Mouse (Mus musculus) hindbrain, embryonic 13.5 days (tissue): ENCODE measurements around the gene Kcnd1. TPM values are rescaled to one million over a fixed set of nuclear protein-coding genes. Genes with fewer than 3 reads are reported as not detected.
A peak's percentile ranks its signal among the peaks of the same experiment; 100 is the strongest.

Source experiments
- ATAC-seq: fragments of 200-750 bp; cut with Nextera tagmentation; 2 replicates; pipeline ENCODE4 v1.8.0; 2017; ENCODE audit warnings: moderate TSS enrichment; ENCODE audit not compliant: low FRiP score
- H3K27ac ChIP-seq: fragments of 300-500 bp; sonication (generic); 2 replicates; pipeline ENCODE4 v1.5.1; 2015; ENCODE audit warnings: inconsistent platforms, mild to moderate bottlenecking, moderate library complexity
- H3K27me3 ChIP-seq: fragments of 300-500 bp; sonication (generic); 2 replicates; pipeline ENCODE4 v1.6.1; 2015; ENCODE audit warnings: mild to moderate bottlenecking, inconsistent platforms
- H3K36me3 ChIP-seq: fragments of 300-500 bp; sonication (generic); 2 replicates; pipeline ENCODE4 v1.6.1; 2015; ENCODE audit warnings: mild to moderate bottlenecking, inconsistent platforms
- H3K4me1 ChIP-seq: fragments of 300-500 bp; sonication (generic); replicated peaks from 2 replicates; pipeline ENCODE4 v1.6.1; 2015; ENCODE audit warnings: inconsistent platforms
- H3K4me2 ChIP-seq: fragments of 300-500 bp; sonication (generic); 2 replicates; pipeline ENCODE4 v1.6.1; 2015; ENCODE audit warnings: inconsistent platforms, mild to moderate bottlenecking, moderate library complexity
- H3K4me3 ChIP-seq: fragments of 300-500 bp; sonication (generic); 2 replicates; pipeline ENCODE4 v1.5.1; 2015; ENCODE audit warnings: mild to moderate bottlenecking, inconsistent platforms
- H3K9ac ChIP-seq: fragments of 300-500 bp; sonication (generic); 2 replicates; pipeline ENCODE4 v1.6.1; 2015; ENCODE audit warnings: mild to moderate bottlenecking, inconsistent platforms
- H3K9me3 ChIP-seq: fragments of 300-500 bp; sonication (generic); 2 replicates; pipeline ENCODE4 v1.6.1; 2016; ENCODE audit warnings: inconsistent platforms
- WGBS: fragments of 180-500 bp; shearing (Covaris S2); methylation state at CpG from one replicate; pipeline ENCODE4 v1.1.7; 2015; 5-methylcytosine and 5-hydroxymethylcytosine counted together
- microRNA counts: library from miRNA; unstranded; fragments of <30 nt; microRNA quantifications from one replicate; lab custom pipeline; 2016
- microRNA-seq: library from miRNA; unstranded; fragments of <30 nt; microRNA quantifications from one replicate; pipeline ENCODE4, GENCODE M21; 2016
- polyA plus RNA-seq: library from polyadenylated mRNA; unstranded; fragments of >200 nt; fragmentation: Nextera tagmentation; extraction: Ambion mirVana; gene quantifications from 2 replicates; pipeline ENCODE4 v1.2.1, GENCODE M21; 2015

The Kcnd1 gene
- polyA plus RNA-seq, 1 experiment from 2014 or later: 2.5 TPM

DNA sequence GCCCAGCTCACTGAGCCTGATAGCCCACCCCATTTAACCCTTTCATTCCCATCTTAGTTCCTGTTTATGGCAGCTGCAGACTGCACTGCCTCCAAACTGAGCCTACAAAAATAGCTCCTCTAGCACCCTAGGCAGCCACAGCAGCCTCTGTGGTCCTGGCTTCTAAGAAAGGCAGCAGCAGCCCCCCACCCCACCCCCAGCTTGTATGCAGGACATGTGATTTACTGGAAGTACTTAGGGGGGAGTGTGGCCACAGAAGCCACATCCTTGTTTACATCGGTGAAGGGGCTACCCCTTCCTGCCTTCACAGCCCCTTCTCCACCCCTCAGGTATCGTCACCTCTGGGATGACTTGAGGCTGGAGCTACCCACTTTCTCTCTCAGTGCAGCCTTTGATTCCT is 43.3 kb downstream of the Kcnd1 start:
- 66% methylated on average over 2 of the region's 2 CpGs for WGBS

DNA sequence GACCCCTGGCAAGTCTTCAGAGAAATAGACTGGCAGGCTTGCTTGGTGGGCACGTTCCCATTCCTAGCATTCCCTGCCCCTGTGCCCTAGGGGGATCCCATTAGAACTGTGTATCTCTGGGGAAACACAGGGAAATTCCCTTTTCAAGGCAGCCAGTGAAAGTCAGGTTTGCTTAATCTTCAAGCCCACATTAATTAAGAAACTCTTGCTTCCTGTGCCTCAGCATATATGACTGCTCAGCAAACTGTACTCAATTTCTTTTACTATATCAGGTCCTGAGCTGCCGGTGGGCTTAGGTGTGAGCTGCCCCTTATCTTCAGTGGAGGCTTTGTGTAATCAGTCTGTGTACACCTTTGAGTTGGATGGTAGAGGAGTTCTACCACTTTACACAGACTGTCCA is 43.7 kb downstream of the Kcnd1 start:
- ATAC-seq: no peak
- H3K27ac ChIP-seq: no peak overlapping the region
- H3K4me3 ChIP-seq: no peak overlapping the region
- H3K9me3 ChIP-seq: no peaks in the 10 kb centered on the region
- 70% methylated on average over 2 of the region's 2 CpGs for WGBS
- no peak overlapping the region for H3K9ac ChIP-seq
- peaks cover 7% of the 10 kb centered on the region for H3K36me3 ChIP-seq
- no peak overlapping the region for H3K4me2 ChIP-seq
- H3K27me3 ChIP-seq: no peaks in the 10 kb centered on the region
- no peaks in the 10 kb centered on the region for H3K4me1 ChIP-seq

More for the DNA sequence above, 43.3 kb downstream of the Kcnd1 start:
- H3K27ac ChIP-seq: no peak overlapping the region
- H3K4me3 ChIP-seq: no peak overlapping the region
- ATAC-seq: no peak
- no peak overlapping the region for H3K9ac ChIP-seq
- H3K4me1 ChIP-seq: no peaks in the 10 kb centered on the region
- no peaks in the 10 kb centered on the region for H3K9me3 ChIP-seq
- H3K36me3 ChIP-seq: peaks cover 7% of the 10 kb centered on the region
- H3K4me2 ChIP-seq: no peak overlapping the region
- H3K27me3 ChIP-seq: no peaks in the 10 kb centered on the region

DNA sequence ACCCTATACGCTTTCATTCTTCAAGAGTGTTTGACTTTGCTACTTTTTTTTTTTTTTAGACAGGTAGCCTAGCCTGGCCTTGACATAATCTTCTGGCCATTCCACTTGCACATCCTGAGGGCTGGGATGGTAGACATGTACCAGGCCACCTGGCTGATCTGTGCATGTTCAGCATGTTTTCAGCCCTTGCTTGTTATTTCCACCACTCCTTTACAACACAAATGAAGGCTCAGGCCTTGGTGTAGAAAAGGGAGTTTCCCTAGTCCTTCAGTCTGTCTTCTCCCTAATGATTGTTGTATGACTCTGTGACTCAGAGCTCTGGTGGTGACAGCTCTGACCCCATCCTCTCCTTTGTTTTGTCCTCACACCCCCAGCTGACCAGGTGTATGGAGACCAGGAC is 45.1 kb downstream of the Kcnd1 start:
- Histone ChIP-seq H3K27ac (no peak overlapping the region), H3K36me3 (peaks cover 8% of the 10 kb centered on the region), H3K4me1 (no peaks in the 10 kb centered on the region), H3K27me3 (no peaks in the 10 kb centered on the region), H3K4me3 (no peak overlapping the region), H3K9me3 (no peaks in the 10 kb centered on the region), H3K4me2 (no peak overlapping the region), H3K9ac (no peak overlapping the region)
- ATAC-seq: no peak
- WGBS: 100% methylated on average over 1 of the region's 1 CpGs

DNA sequence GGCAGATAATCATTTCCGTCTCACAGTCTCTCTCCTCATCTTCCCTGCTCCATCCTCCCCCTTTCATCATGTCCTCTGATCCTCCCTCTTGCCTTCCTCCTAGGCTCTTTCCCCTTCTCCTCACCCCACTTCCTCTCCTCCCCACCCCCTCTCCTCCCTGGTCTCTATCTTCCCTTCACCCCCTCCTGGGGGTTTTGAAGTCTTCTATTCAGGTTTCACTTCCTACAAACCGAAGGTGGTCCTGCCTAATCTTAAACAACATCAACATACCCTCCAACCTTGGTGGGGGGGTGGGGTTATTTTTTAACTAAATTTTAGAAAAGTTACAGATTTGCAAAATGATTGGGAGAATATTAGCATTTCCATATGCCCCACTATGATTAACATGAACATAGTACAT is 46.4 kb downstream of the Kcnd1 start:
- H3K9me3 ChIP-seq: no peaks in the 10 kb centered on the region
- no peaks in the 10 kb centered on the region for H3K27me3 ChIP-seq
- H3K4me1 ChIP-seq: no peaks in the 10 kb centered on the region
- no peak for ATAC-seq
- H3K36me3 ChIP-seq: peaks cover 21% of the 10 kb centered on the region
- H3K27ac ChIP-seq: no peak overlapping the region
- H3K4me3 ChIP-seq: no peak overlapping the region
- H3K9ac ChIP-seq: no peak overlapping the region
- H3K4me2 ChIP-seq: no peak overlapping the region
- WGBS: 41% methylated on average over 2 of the region's 2 CpGs

DNA sequence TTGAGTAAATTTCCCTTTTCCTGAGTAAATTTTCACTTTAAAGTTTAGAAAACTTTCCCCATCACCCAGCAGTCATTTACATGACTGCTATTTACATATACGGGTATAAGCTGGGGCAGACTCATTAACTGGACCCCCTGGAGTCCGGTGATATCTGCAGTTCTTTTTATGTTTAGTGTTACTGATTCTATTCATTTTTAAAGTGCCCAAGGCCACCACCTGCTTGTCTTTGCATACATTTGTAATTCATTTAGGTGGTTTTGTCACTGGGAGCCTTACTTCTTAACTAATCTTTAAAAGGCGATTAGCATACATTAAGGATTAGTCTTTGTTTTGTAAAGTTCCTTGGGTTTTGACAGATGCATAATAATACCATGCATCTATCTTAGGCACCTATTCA is 47.7 kb downstream of the Kcnd1 start:
- Histone ChIP-seq H3K27me3 (no peaks in the 10 kb centered on the region), H3K4me3 (no peak overlapping the region), H3K27ac (no peak overlapping the region), H3K9ac (no peak overlapping the region), H3K4me2 (no peak overlapping the region), H3K36me3 (peaks cover 31% of the 10 kb centered on the region), H3K9me3 (no peaks in the 10 kb centered on the region), H3K4me1 (no peaks in the 10 kb centered on the region)
- 42% methylated on average over 3 of the region's 3 CpGs for WGBS
- no peak for ATAC-seq

DNA sequence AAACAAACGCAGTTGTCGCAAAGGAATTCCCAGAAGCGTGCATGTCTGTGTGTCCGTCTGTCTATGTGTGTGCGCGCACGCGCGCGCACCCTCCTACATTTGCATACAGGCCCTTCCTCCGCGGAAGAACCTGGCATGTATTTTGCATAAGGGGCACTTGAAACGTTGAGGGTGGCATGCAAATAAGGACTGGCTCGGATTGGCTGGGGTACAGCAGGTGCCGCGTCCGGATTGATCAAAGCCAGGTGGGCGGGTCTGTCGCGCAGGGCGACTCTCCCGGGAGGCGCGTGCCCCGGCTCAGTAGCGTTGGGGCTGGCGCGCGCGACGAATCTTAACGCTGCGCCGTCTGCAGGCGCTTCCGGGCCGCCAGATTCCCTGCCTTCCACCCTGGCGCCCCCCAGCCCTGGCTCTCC is 55.9 kb downstream of the Kcnd1 start, which contains the start of gene Pim2:
TSS of gene Pim2 (plus strand) at position 256 of the 413 bp plus-strand sequence.
- Histone ChIP-seq H3K4me1 (peaks cover 19% of the 10 kb centered on the region), H3K4me2 (peak within 1 kb of the TSS; percentile 71), H3K9me3 (no peaks in the 10 kb centered on the region), H3K27me3 (no peaks in the 10 kb centered on the region), H3K4me3 (peak within 1 kb of the TSS; percentile 50), H3K36me3 (peaks cover 19% of the 10 kb centered on the region), H3K27ac (peak within 1 kb of the TSS; percentile 76), H3K9ac (peak within 1 kb of the TSS; percentile 72)
- ATAC-seq: peak; percentile 92
- WGBS: 27% methylated on average over 37 of the region's 38 CpGs

DNA sequence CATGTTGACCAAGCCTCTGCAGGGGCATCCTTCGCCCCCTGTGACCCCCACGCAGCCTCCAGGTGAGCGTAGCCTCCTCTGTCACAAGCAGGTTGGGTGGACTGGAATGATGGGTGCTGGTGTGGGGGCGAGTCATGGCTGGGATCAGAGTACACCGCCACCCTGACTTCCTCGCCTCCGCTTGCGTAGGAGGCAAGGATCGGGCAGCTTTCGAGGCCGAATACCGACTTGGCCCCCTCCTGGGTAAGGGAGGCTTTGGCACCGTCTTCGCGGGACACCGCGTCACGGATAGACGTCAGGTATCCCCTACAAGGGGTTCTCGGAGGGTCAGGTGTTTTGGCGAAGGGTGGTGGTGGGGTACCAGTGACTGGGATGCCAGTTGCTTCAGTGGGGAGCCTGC is 56.4 kb downstream of the Kcnd1 start:
- Histone ChIP-seq H3K4me3 (peak overlapping the region; percentile 50), H3K27ac (peak overlapping the region; percentile 76; the same call in 1 of the 2 replicates), H3K4me2 (peak overlapping the region; percentile 71), H3K27me3 (no peaks in the 10 kb centered on the region), H3K4me1 (peaks cover 19% of the 10 kb centered on the region), H3K9ac (peak overlapping the region; percentile 72), H3K9me3 (no peaks in the 10 kb centered on the region), H3K36me3 (peaks cover 15% of the 10 kb centered on the region)
- peak; percentile 37 for ATAC-seq
- whole genome bisulfite sequencing: 15% methylated on average over 21 of the region's 21 CpGs

DNA sequence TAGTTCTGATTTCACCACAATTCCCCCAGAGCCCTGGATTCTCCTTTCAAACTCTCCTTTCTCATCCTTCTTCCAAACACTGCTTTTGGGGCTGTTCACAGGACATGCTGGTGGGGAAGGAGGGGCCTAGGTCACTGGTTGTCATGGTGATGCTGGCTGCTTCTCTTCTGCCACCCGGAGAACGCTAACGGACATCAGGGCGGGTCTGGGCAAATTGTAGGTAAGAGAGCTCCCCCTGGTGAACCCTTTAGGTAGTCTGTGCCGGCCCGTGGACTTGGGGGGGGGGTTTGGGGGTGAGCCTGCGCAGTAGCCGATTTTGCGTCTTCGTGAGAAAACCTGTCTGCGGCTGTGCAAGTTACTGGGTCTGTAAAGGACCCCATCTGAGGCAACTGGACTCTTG is 57.7 kb downstream of the Kcnd1 start:
- Histone ChIP-seq H3K9me3 (no peaks in the 10 kb centered on the region), H3K36me3 (peaks cover 5% of the 10 kb centered on the region; the same call in 1 of the 2 replicates), H3K4me2 (peak overlapping the region; percentile 71), H3K9ac (peak overlapping the region; percentile 46; the same call in 1 of the 2 replicates), H3K27me3 (no peaks in the 10 kb centered on the region), H3K4me3 (peak overlapping the region; percentile 50), H3K27ac (0 out of 2 replicates have a peak overlapping the region, but pooled peaks have one; percentile 23), H3K4me1 (peaks cover 21% of the 10 kb centered on the region)
- peak; percentile 47 for ATAC-seq
- 31% methylated on average over 10 of the region's 11 CpGs for WGBS

DNA sequence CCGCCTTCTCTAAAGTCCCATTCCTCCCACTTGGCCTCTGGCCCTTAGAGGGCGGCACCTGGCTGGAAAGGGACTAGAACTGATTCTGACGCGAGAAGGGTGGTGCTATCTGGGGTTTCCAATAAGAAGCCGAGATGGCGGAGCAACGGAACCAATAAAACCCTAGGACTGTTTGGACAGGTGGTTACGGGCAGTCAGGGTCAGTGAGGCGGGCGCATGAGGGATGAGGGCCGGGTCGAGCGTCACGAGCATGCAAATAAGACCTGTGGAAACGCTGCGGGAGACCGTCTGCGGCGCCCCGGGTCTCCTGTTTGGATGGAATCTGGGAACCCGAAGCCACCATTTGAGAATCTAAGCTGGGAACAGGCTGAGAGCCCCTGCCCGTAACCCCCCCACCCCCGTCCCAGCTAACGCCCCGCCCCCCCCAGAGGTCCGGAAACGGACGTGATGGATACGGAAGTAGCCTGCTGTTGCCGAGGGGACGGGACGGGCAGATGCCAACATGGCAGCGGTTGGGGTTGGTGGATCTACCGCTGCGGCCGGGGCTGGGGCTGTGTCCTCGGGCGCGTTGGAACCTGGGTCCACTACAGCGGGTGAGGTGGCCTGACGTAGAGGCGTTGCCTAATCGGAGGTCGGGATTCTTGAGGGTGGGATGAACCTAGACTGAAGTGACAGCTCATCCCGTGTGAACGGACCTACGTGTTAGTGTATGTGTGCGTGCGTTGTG is 61.9 kb downstream of the Kcnd1 start, which contains the start of gene Slc35a2:
TSS of gene Slc35a2 (plus strand) at position 188 of the 727 bp plus-strand sequence.
- Histone ChIP-seq H3K4me3 (peak within 1 kb of the TSS; percentile 55), H3K36me3 (no peaks in the 10 kb centered on the region), H3K4me1 (peaks cover 13% of the 10 kb centered on the region), H3K27me3 (no peaks in the 10 kb centered on the region), H3K9ac (peak within 1 kb of the TSS; percentile 70), H3K9me3 (no peaks in the 10 kb centered on the region), H3K4me2 (peak within 1 kb of the TSS; percentile 65), H3K27ac (peak within 1 kb of the TSS; percentile 89)
- 18% methylated on average over 49 of the region's 49 CpGs for WGBS
- peak; percentile 90 for ATAC-seq

MicroRNAs within 50 kb of the gene (microRNA counts, 519-probe panel; counts per million panel counts)
- microRNA mmu-miR-1198 (lab: Ali Mortazavi, UCI): 3,598 counts per million, percentile 48 among the panel's probes with 10 or more counts

Small RNAs within 50 kb of the gene (microRNA-seq; reads per million reads assigned to microRNA genes)
- 38.9 reads per million, percentile 38 among the genes with 10 or more reads in this experiment for gene Mir1198

Other genes starting within 250 kb of the Kcnd1 start
- 0.21 TPM in 1 of 2 replicates, not detected in the other for gene Foxp3, start 248.6 kb upstream of the Kcnd1 start, polyA plus RNA-seq
- gene Ppp1r3f, start 248.0 kb upstream of the Kcnd1 start, polyA plus RNA-seq: 4.4 and 5.2 TPM in 2 replicates
- gene Ccdc22, start 216.8 kb upstream of the Kcnd1 start, polyA plus RNA-seq: 29.6 and 32.0 TPM in 2 replicates
- 0.13 TPM in 1 of 2 replicates, not detected in the other for gene Cacna1f, start 215.2 kb upstream of the Kcnd1 start, polyA plus RNA-seq
- 108 and 115 TPM in 2 replicates for gene Syp, start 183.8 kb upstream of the Kcnd1 start, polyA plus RNA-seq
- gene Prickle3, start 165.0 kb upstream of the Kcnd1 start, polyA plus RNA-seq: 1.4 and 1.8 TPM in 2 replicates
- gene Plp2, start 150.9 kb upstream of the Kcnd1 start, polyA plus RNA-seq: 23.8 and 25.1 TPM in 2 replicates
- 0.09 TPM in 1 of 2 replicates, not detected in the other for gene Magix, start 141.0 kb upstream of the Kcnd1 start, polyA plus RNA-seq
- gene Gpkow, start 125.2 kb upstream of the Kcnd1 start, polyA plus RNA-seq: 43.0 and 46.3 TPM in 2 replicates
- 32.2 and 32.4 TPM in 2 replicates for gene Wdr45, start 108.0 kb upstream of the Kcnd1 start, polyA plus RNA-seq
- 0.60 TPM in 1 of 2 replicates, not detected in the other for gene Gm45208, start 100.0 kb upstream of the Kcnd1 start, polyA plus RNA-seq
- gene Praf2, start 93.8 kb upstream of the Kcnd1 start, polyA plus RNA-seq: 113 TPM in 2 replicates
- 53.9 and 55.5 TPM in 2 replicates for gene Ccdc120, start 71.4 kb upstream of the Kcnd1 start, polyA plus RNA-seq
- gene Tfe3, start 59.7 kb upstream of the Kcnd1 start, polyA plus RNA-seq: 24.8 and 25.5 TPM in 2 replicates
- gene Gripap1, start 32.5 kb upstream of the Kcnd1 start, polyA plus RNA-seq: 73.9 and 77.7 TPM in 2 replicates
- 44.2 and 48.3 TPM in 2 replicates for gene Otud5, start 19.1 kb downstream of the Kcnd1 start, polyA plus RNA-seq
- 16.0 and 18.7 TPM in 2 replicates for gene Pim2, start 56.0 kb downstream of the Kcnd1 start, polyA plus RNA-seq
- 40.9 and 42.3 TPM in 2 replicates for gene Slc35a2, start 61.7 kb downstream of the Kcnd1 start, polyA plus RNA-seq
- 214 and 222 TPM in 2 replicates for gene Pqbp1, start 77.0 kb downstream of the Kcnd1 start, polyA plus RNA-seq
- 159 and 162 TPM in 2 replicates for gene Timm17b, start 77.1 kb downstream of the Kcnd1 start, polyA plus RNA-seq
- not detected in 2 replicates for gene Gm10491, start 85.5 kb downstream of the Kcnd1 start, polyA plus RNA-seq
- gene Gm10490, start 87.3 kb downstream of the Kcnd1 start, polyA plus RNA-seq: not detected in 2 replicates
- gene Pcsk1n, start 97.5 kb downstream of the Kcnd1 start, polyA plus RNA-seq: 223 and 225 TPM in 2 replicates
- 0.16 TPM in 1 of 2 replicates, not detected in the other for gene Eras, start 106.3 kb downstream of the Kcnd1 start, polyA plus RNA-seq
- 65.1 and 66.1 TPM in 2 replicates for gene Hdac6, start 125.6 kb downstream of the Kcnd1 start, polyA plus RNA-seq
- gene Gata1, start 155.8 kb downstream of the Kcnd1 start, polyA plus RNA-seq: 0.23 and 0.29 TPM in 2 replicates
- gene Glod5, start 196.2 kb downstream of the Kcnd1 start, polyA plus RNA-seq: 0.31 and 0.53 TPM in 2 replicates